Mouse (Mus musculus): ENCODE results near the gene AL731706.2. TPM values are rescaled to one million over a fixed set of nuclear protein-coding genes. Genes with fewer than 3 reads are reported as not detected.
A peak's percentile ranks its signal among the peaks of the same experiment; 100 is the strongest.
"Not testable (repeated sequence)": the region's sequence is repeated elsewhere in the genome, so short reads cannot be mapped to it uniquely, and the experiment has no call there.

AL731706.2 gene
- polyA plus RNA-seq, 1 experiment from 2014 or later: 17.8 TPM

DNA sequence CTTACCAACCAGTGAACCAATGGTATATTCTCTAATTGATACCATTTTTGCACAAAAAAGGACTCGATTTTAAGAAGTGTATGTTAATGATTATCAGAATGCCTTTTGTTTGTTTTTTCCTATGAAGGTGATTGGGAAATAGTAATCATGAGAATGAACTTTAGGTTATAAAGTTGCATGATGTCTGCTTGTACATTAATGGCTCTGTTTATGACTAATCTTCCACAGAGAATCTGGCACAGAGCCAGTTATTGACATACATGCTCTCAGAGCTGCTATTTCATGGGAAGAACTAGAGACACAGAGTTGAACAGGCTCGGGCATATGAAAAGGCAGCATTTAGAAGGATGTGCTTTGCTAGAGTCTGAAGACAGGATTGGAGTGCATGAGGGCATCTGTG lies 10.7 kb upstream of the AL731706.2 start:
- Histone ChIP-seq H3K4me1 (ENCODE audit: control insufficient read depth, insufficient read depth, low read length) (peaks cover 9% of the 10 kb centered on the region), H3K9me3 (replicated peaks; ENCODE audit: control insufficient read depth, low read length, poor library complexity, severe bottlenecking) (no peaks in the 10 kb centered on the region), H3K27me3 (ENCODE audit: control insufficient read depth, insufficient read depth, low read depth, low read length) (no peaks in the 10 kb centered on the region), H3K4me3 (ENCODE audit: low read depth, low read length) (no peak overlapping the region), H3K36me3 (ENCODE audit: control insufficient read depth, insufficient read depth, low read length) (no peaks in the 10 kb centered on the region), H3K9ac (ENCODE audit: low read depth, low read length) (no peak overlapping the region), H3K4me2 (ENCODE audit: low read length) (no peak overlapping the region), H3K27ac (ENCODE audit: low read length) (no peak overlapping the region)
- WGBS: 86% methylated on average over 2 of the region's 2 CpGs
- no peak for ATAC-seq

GRCm38 (mm10) chr2:136894494-136894893 lies 9.0 kb upstream of the AL731706.2 start:
- H3K27me3 ChIP-seq (ENCODE audit: control insufficient read depth, insufficient read depth, low read depth, low read length): no peaks in the 10 kb centered on the region
- H3K9ac ChIP-seq (ENCODE audit: low read depth, low read length): no peak overlapping the region
- H3K36me3 ChIP-seq (ENCODE audit: control insufficient read depth, insufficient read depth, low read length): no peaks in the 10 kb centered on the region
- peaks cover 14% of the 10 kb centered on the region for H3K4me1 ChIP-seq (ENCODE audit: control insufficient read depth, insufficient read depth, low read length)
- H3K4me2 ChIP-seq (ENCODE audit: low read length): no peak overlapping the region
- 60% methylated on average over 2 of the region's 2 CpGs for WGBS
- no peak overlapping the region for H3K27ac ChIP-seq (ENCODE audit: low read length)
- no peak for ATAC-seq
- H3K9me3 ChIP-seq (replicated peaks; ENCODE audit: control insufficient read depth, low read length, poor library complexity, severe bottlenecking): no peaks in the 10 kb centered on the region
- H3K4me3 ChIP-seq (ENCODE audit: low read depth, low read length): no peak overlapping the region

- WGBS: under 1% methylated on average over 23 of the region's 23 CpGs
- peak; percentile 89 for ATAC-seq
- H3K27ac ChIP-seq (ENCODE audit: low read length): peak overlapping the region; percentile 98
Measured at GRCm38 (mm10) chr2:136891951-136892371, 6.5 kb upstream of the AL731706.2 start.

GRCm38 (mm10) chr2:136891068-136891950 lies 5.8 kb upstream of the AL731706.2 start, which contains the start of the genes Slx4ip, AL731706.1 and Mkks:
Gene Slx4ip, plus strand, starts transcription at chr2:136891218.
Gene AL731706.1, minus strand, starts transcription at chr2:136891389.
Gene Mkks, minus strand, starts transcription at chr2:136891389.
- Histone ChIP-seq H3K27ac (ENCODE audit: low read length) (peak within 1 kb of the TSS; percentile 98), H3K9me3 (replicated peaks; ENCODE audit: control insufficient read depth, low read length, poor library complexity, severe bottlenecking) (no peaks in the 10 kb centered on the region), H3K4me1 (ENCODE audit: control insufficient read depth, insufficient read depth, low read length) (peaks cover 21% of the 10 kb centered on the region), H3K27me3 (ENCODE audit: control insufficient read depth, insufficient read depth, low read depth, low read length) (no peaks in the 10 kb centered on the region), H3K9ac (ENCODE audit: low read depth, low read length) (peak within 1 kb of the TSS; percentile 90), H3K4me3 (ENCODE audit: low read depth, low read length) (peak within 1 kb of the TSS; percentile 79), H3K4me2 (ENCODE audit: low read length) (peak within 1 kb of the TSS; percentile 56), H3K36me3 (ENCODE audit: control insufficient read depth, insufficient read depth, low read length) (no peaks in the 10 kb centered on the region)
- WGBS: under 1% methylated on average over 49 of the region's 49 CpGs
- ATAC-seq: peak; percentile 99

More at GRCm38 (mm10) chr2:136891951-136892371, 6.5 kb upstream of the AL731706.2 start:
- Histone ChIP-seq H3K4me3 (ENCODE audit: low read depth, low read length) (peak overlapping the region; percentile 79), H3K36me3 (ENCODE audit: control insufficient read depth, insufficient read depth, low read length) (no peaks in the 10 kb centered on the region), H3K9ac (ENCODE audit: low read depth, low read length) (peak overlapping the region; percentile 78), H3K9me3 (replicated peaks; ENCODE audit: control insufficient read depth, low read length, poor library complexity, severe bottlenecking) (no peaks in the 10 kb centered on the region), H3K4me2 (ENCODE audit: low read length) (peak overlapping the region; percentile 54), H3K27me3 (ENCODE audit: control insufficient read depth, insufficient read depth, low read depth, low read length) (no peaks in the 10 kb centered on the region), H3K4me1 (ENCODE audit: control insufficient read depth, insufficient read depth, low read length) (peaks cover 19% of the 10 kb centered on the region)

DNA sequence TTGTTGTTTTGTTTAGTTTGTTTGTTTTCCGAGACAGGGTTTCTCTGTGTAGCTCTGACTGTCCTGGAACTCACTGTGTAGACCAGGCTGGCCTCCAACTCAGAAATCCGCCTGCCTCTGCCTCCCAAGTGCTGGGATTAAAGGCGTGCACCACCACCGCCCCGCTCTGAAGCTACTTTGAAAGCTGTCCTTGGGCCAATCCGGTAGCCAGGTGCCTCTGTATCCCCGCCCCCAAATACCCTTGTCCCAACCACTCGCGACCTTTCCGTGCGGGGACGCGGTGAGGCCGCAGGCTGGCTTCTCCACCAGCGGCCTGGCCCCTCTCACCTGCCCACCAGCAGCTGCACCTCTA lies 5.2 kb upstream of the AL731706.2 start:
- peaks cover 21% of the 10 kb centered on the region for H3K4me1 ChIP-seq (ENCODE audit: control insufficient read depth, insufficient read depth, low read length)
- not testable (repeated sequence) for H3K27me3 ChIP-seq (ENCODE audit: control insufficient read depth, insufficient read depth, low read depth, low read length); H3K36me3 ChIP-seq (ENCODE audit: control insufficient read depth, insufficient read depth, low read length); H3K9me3 ChIP-seq (replicated peaks; ENCODE audit: control insufficient read depth, low read length, poor library complexity, severe bottlenecking)
- WGBS: 7% methylated on average over 15 of the region's 15 CpGs
- peak overlapping the region; percentile 79 for H3K4me3 ChIP-seq (ENCODE audit: low read depth, low read length)
- peak overlapping the region; percentile 98 for H3K27ac ChIP-seq (ENCODE audit: low read length)
- peak; percentile 67 for ATAC-seq
- peak overlapping the region; percentile 56 for H3K4me2 ChIP-seq (ENCODE audit: low read length)
- H3K9ac ChIP-seq (ENCODE audit: low read depth, low read length): peak overlapping the region; percentile 90

DNA sequence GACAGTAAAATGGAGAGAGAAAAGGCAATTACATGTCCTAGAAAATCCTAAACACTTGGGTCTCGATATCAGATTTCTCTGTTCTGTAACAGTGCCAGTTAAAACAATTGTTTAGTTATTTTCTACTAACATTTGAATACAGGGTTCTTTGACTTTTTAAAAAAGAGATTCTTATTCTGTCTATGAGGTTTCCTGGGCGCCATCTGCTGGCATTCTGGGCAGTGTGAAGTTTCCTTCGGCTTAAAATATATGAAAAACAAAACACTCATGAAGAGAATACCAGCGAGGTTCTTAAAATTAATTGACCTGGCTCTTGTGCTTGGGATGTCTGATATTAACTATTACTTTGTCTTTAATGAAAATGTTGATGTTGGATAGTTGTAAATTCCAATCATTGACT lies 1.4 kb upstream of the AL731706.2 start:
- no peak overlapping the region for H3K4me2 ChIP-seq (ENCODE audit: low read length)
- no peaks in the 10 kb centered on the region for H3K27me3 ChIP-seq (ENCODE audit: control insufficient read depth, insufficient read depth, low read depth, low read length)
- no peak overlapping the region for H3K9ac ChIP-seq (ENCODE audit: low read depth, low read length)
- ATAC-seq: no peak
- 60% methylated on average over 4 of the region's 4 CpGs for WGBS
- no peak overlapping the region for H3K27ac ChIP-seq (ENCODE audit: low read length)
- no peak overlapping the region for H3K4me3 ChIP-seq (ENCODE audit: low read depth, low read length)
- H3K9me3 ChIP-seq (replicated peaks; ENCODE audit: control insufficient read depth, low read length, poor library complexity, severe bottlenecking): no peaks in the 10 kb centered on the region
- H3K36me3 ChIP-seq (ENCODE audit: control insufficient read depth, insufficient read depth, low read length): 0 out of 2 replicates have a peak, but pooled peaks cover 5% of the 10 kb centered on the region
- peaks cover 12% of the 10 kb centered on the region for H3K4me1 ChIP-seq (ENCODE audit: control insufficient read depth, insufficient read depth, low read length)

GRCm38 (mm10) chr2:136854543-136855388 lies 30.7 kb downstream of the AL731706.2 start:
- no peak overlapping the region for H3K4me2 ChIP-seq (ENCODE audit: low read length)
- whole genome bisulfite sequencing: 7% methylated on average over 5 of the region's 5 CpGs
- no peaks in the 10 kb centered on the region for H3K9me3 ChIP-seq (replicated peaks; ENCODE audit: control insufficient read depth, low read length, poor library complexity, severe bottlenecking)
- no peaks in the 10 kb centered on the region for H3K27me3 ChIP-seq (ENCODE audit: control insufficient read depth, insufficient read depth, low read depth, low read length)
- ATAC-seq: peak; percentile 64; the same call in 1 of the 2 replicates
- H3K4me1 ChIP-seq (ENCODE audit: control insufficient read depth, insufficient read depth, low read length): peaks cover 10% of the 10 kb centered on the region
- H3K36me3 ChIP-seq (ENCODE audit: control insufficient read depth, insufficient read depth, low read length): no peaks in the 10 kb centered on the region
- no peak overlapping the region for H3K9ac ChIP-seq (ENCODE audit: low read depth, low read length)
- no peak overlapping the region for H3K4me3 ChIP-seq (ENCODE audit: low read depth, low read length)
- 0 out of 2 replicates have a peak overlapping the region, but pooled peaks have one; percentile 19 for H3K27ac ChIP-seq (ENCODE audit: low read length)

- ATAC-seq: no peak
- Histone ChIP-seq H3K9me3 (replicated peaks; ENCODE audit: control insufficient read depth, low read length, poor library complexity, severe bottlenecking) (no peaks in the 10 kb centered on the region), H3K27ac (ENCODE audit: low read length) (no peak overlapping the region), H3K9ac (ENCODE audit: low read depth, low read length) (no peak overlapping the region), H3K4me3 (ENCODE audit: low read depth, low read length) (no peak overlapping the region), H3K27me3 (ENCODE audit: control insufficient read depth, insufficient read depth, low read depth, low read length) (no peaks in the 10 kb centered on the region), H3K36me3 (ENCODE audit: control insufficient read depth, insufficient read depth, low read length) (no peaks in the 10 kb centered on the region), H3K4me1 (ENCODE audit: control insufficient read depth, insufficient read depth, low read length) (peaks cover 10% of the 10 kb centered on the region), H3K4me2 (ENCODE audit: low read length) (no peak overlapping the region)
- 78% methylated on average over 3 of the region's 3 CpGs for WGBS
Measured at GRCm38 (mm10) chr2:136850366-136850765, 35.1 kb downstream of the AL731706.2 start.

All from midbrain, embryonic 16.5 days (tissue).